Mouse (Mus musculus) kidney, adult 2 months (tissue): ENCODE measurements around the gene Snapc2. TPM values are rescaled to one million over a fixed set of nuclear protein-coding genes. Genes with fewer than 3 reads are reported as not detected.
A peak's percentile ranks its signal among the peaks of the same experiment; 100 is the strongest.

Experiments used
- DNase-seq: peaks from one replicate; pipeline ENCODE4 v3.0.0; 2021
- H3K27ac ChIP-seq: fragments of 200-500 bp; 2 replicates; pipeline ENCODE4 v1.5.1; 2012; ENCODE audit warnings: low read depth, low read length, control low read depth, inconsistent platforms; ENCODE audit not compliant: insufficient read depth
- H3K27me3 ChIP-seq: fragments of 200-500 bp; replicated peaks from 2 replicates; pipeline ENCODE4 v1.6.1; 2012; ENCODE audit warnings: mild to moderate bottlenecking, moderate library complexity, low read length, inconsistent platforms; ENCODE audit not compliant: control insufficient read depth, insufficient read depth
- H3K36me3 ChIP-seq: fragments of 200-500 bp; 2 replicates; pipeline ENCODE4 v1.6.1; 2012; ENCODE audit warnings: mild to moderate bottlenecking, moderate library complexity, low read length, inconsistent platforms; ENCODE audit not compliant: control insufficient read depth, insufficient read depth
- H3K4me1 ChIP-seq: fragments of 200-500 bp; 2 replicates; pipeline ENCODE4 v1.6.1; 2011; ENCODE audit warnings: low read length; ENCODE audit not compliant: control insufficient read depth, insufficient read depth
- H3K4me3 ChIP-seq: fragments of 200-500 bp; 2 replicates; pipeline ENCODE4 v1.5.1; 2011; ENCODE audit warnings: mild to moderate bottlenecking, low read depth, low read length, control low read depth; ENCODE audit not compliant: insufficient read depth
- CTCF ChIP-seq: fragments of 200-500 bp; conservative IDR thresholded peaks from 2 replicates; pipeline ENCODE4 v1.5.1; 2011; ENCODE audit warnings: low read depth, mild to moderate bottlenecking, control low read depth, low read length, moderate library complexity, mixed read lengths; ENCODE audit not compliant: insufficient read depth, insufficient read length
- POLR2A ChIP-seq: fragments of 200-500 bp; IDR thresholded peaks from one replicate; pipeline ENCODE4 v1.6.1; 2011; ENCODE audit warnings: low read depth, low read length, control low read depth
- WGBS: fragments of 180-500 bp; shearing (Covaris S2); methylation state at CpG from one replicate; pipeline ENCODE4 v1.1.7; 2018; 5-methylcytosine and 5-hydroxymethylcytosine counted together
- polyA plus RNA-seq: library from polyadenylated mRNA; depleted of rRNA; stranded (reverse); fragments of >200 nt; gene quantifications from 2 replicates; pipeline ENCODE4 v1.2.3, GENCODE M21; 2012

Gene Snapc2
- polyA plus RNA-seq, 1 experiment: 36.9 TPM

GRCm38 (mm10) chr8:4238434-4239192, 14.3 kb upstream of the Snapc2 start, which contains the start of the genes Map2k7 and Gm49320:
Gene Map2k7, plus strand, starts transcription at chr8:4238740.
Gene Gm49320, plus strand, starts transcription at chr8:4238865.
- peak within 1 kb of the TSS; percentile 65 for H3K4me3 ChIP-seq
- under 1% methylated on average over 69 of the region's 71 CpGs for WGBS
- DNase-seq: peak; percentile 100
- peak; percentile 12 for TF ChIP-seq POLR2A
- TF ChIP-seq CTCF: peak; percentile 39
- H3K4me1 ChIP-seq: peaks cover 15% of the 10 kb centered on the region
- H3K36me3 ChIP-seq: no peaks in the 10 kb centered on the region
- H3K27ac ChIP-seq: peak within 1 kb of the TSS; percentile 91
- H3K27me3 ChIP-seq: no peaks in the 10 kb centered on the region

GRCm38 (mm10) chr8:4239193-4239890, 13.5 kb upstream of the Snapc2 start:
- 8% methylated on average over 19 of the region's 19 CpGs for WGBS
- DNase-seq: no peak

GRCm38 (mm10) chr8:4245061-4245460, 7.8 kb upstream of the Snapc2 start:
- H3K27ac ChIP-seq: no peak overlapping the region
- WGBS: 95% methylated on average over 5 of the region's 5 CpGs
- DNase-seq: no peak
- H3K36me3 ChIP-seq: no peaks in the 10 kb centered on the region; the same call in 1 of the 2 replicates
- H3K27me3 ChIP-seq: no peaks in the 10 kb centered on the region
- TF ChIP-seq POLR2A (no peak), CTCF (no peak)
- H3K4me1 ChIP-seq: peaks cover 2% of the 10 kb centered on the region; the same call in 1 of the 2 replicates
- no peak overlapping the region for H3K4me3 ChIP-seq

More at GRCm38 (mm10) chr8:4239193-4239890, 13.5 kb upstream of the Snapc2 start:
- peak overlapping the region; percentile 65 for H3K27ac ChIP-seq
- H3K27me3 ChIP-seq: no peaks in the 10 kb centered on the region
- peaks cover 15% of the 10 kb centered on the region for H3K4me1 ChIP-seq
- H3K4me3 ChIP-seq: peak overlapping the region; percentile 65
- TF ChIP-seq CTCF (no peak), POLR2A (no peak)
- no peaks in the 10 kb centered on the region for H3K36me3 ChIP-seq

- TF ChIP-seq POLR2A: no peak
- no peak for TF ChIP-seq CTCF
- 82% methylated on average over 13 of the region's 13 CpGs for WGBS
- Histone ChIP-seq H3K4me3 (no peak overlapping the region), H3K27me3 (no peaks in the 10 kb centered on the region), H3K36me3 (no peaks in the 10 kb centered on the region; the same call in 1 of the 2 replicates), H3K4me1 (no peaks in the 10 kb centered on the region), H3K27ac (no peak overlapping the region)
- no peak for DNase-seq
These were observed 7.1 kb upstream of the Snapc2 start for GRCm38 (mm10) chr8:4245737-4246136.

GRCm38 (mm10) chr8:4247241-4247640, 5.6 kb upstream of the Snapc2 start:
- TF ChIP-seq POLR2A (no peak), CTCF (no peak)
- Histone ChIP-seq H3K4me3 (no peak overlapping the region), H3K36me3 (no peaks in the 10 kb centered on the region; the same call in 1 of the 2 replicates), H3K27me3 (no peaks in the 10 kb centered on the region), H3K27ac (no peak overlapping the region), H3K4me1 (no peaks in the 10 kb centered on the region)
- 89% methylated on average over 8 of the region's 8 CpGs for WGBS
- DNase-seq: no peak

GRCm38 (mm10) chr8:4247951-4248540, 4.8 kb upstream of the Snapc2 start, which contains the start of gene Tgfbr3l:
Gene Tgfbr3l, plus strand, starts transcription at chr8:4248214.
- Histone ChIP-seq H3K4me3 (no peak within 1 kb of the TSS), H3K4me1 (peaks cover 3% of the 10 kb centered on the region; the same call in 1 of the 2 replicates), H3K27me3 (no peaks in the 10 kb centered on the region), H3K27ac (no peak within 1 kb of the TSS), H3K36me3 (no peaks in the 10 kb centered on the region; the same call in 1 of the 2 replicates)
- TF ChIP-seq CTCF (no peak), POLR2A (no peak)
- no peak for DNase-seq
- WGBS: 86% methylated on average over 15 of the region's 15 CpGs
